Mouse (Mus musculus): Measurements from ENCODE around the gene Slc22a23. TPM values are rescaled to one million over a fixed set of nuclear protein-coding genes. Genes with fewer than 3 reads are reported as not detected.

Slc22a23 gene
- polyA plus RNA-seq, 1 experiment, result 12.7 TPM

GRCm38 (mm10) chr13:34222985-34223384 is 122.0 kb downstream of the Slc22a23 start:
- Histone ChIP-seq H3K27ac (ENCODE audit: control insufficient read depth, insufficient read depth, low read length) (no peak overlapping the region), H3K4me1 (replicated peaks; ENCODE audit: control insufficient read depth, insufficient read depth, low read length) (no peaks in the 10 kb centered on the region), H3K27me3 (ENCODE audit: control insufficient read depth, insufficient read depth, low read length) (no peaks in the 10 kb centered on the region), H3K4me3 (ENCODE audit: control insufficient read depth, insufficient read depth, low read length) (no peak overlapping the region), H3K36me3 (ENCODE audit: control insufficient read depth, insufficient read depth, low read length) (no peaks in the 10 kb centered on the region)
- TF ChIP-seq CTCF (IDR thresholded peaks at IDR 0.05; ENCODE audit: borderline replicate concordance, control insufficient read depth, extremely low read depth, insufficient read depth, low read length, poor library complexity) (no peak), POLR2A (IDR thresholded peaks at IDR 0.05; ENCODE audit: control insufficient read depth, extremely low read depth, insufficient read depth, low read length, poor library complexity) (no peak)
- 81% methylated on average over 7 of the region's 7 CpGs for WGBS
- no peak for DNase-seq

- no peak for DNase-seq
- TF ChIP-seq CTCF (IDR thresholded peaks at IDR 0.05; ENCODE audit: borderline replicate concordance, control insufficient read depth, extremely low read depth, insufficient read depth, low read length, poor library complexity) (no peak), POLR2A (IDR thresholded peaks at IDR 0.05; ENCODE audit: control insufficient read depth, extremely low read depth, insufficient read depth, low read length, poor library complexity) (no peak)
- Histone ChIP-seq H3K4me3 (ENCODE audit: control insufficient read depth, insufficient read depth, low read length) (no peak overlapping the region), H3K27me3 (ENCODE audit: control insufficient read depth, insufficient read depth, low read length) (no peaks in the 10 kb centered on the region), H3K36me3 (ENCODE audit: control insufficient read depth, insufficient read depth, low read length) (no peaks in the 10 kb centered on the region), H3K27ac (ENCODE audit: control insufficient read depth, insufficient read depth, low read length) (no peak overlapping the region), H3K4me1 (replicated peaks; ENCODE audit: control insufficient read depth, insufficient read depth, low read length) (no peaks in the 10 kb centered on the region)
- 92% methylated on average over 3 of the region's 3 CpGs for WGBS
Observed at GRCm38 (mm10) chr13:34219728-34220127, 125.3 kb downstream of the Slc22a23 start.

GRCm38 (mm10) chr13:34218776-34219175 is 126.2 kb downstream of the Slc22a23 start:
- no peaks in the 10 kb centered on the region for H3K36me3 ChIP-seq (ENCODE audit: control insufficient read depth, insufficient read depth, low read length)
- 90% methylated on average over 3 of the region's 3 CpGs for WGBS
- no peaks in the 10 kb centered on the region for H3K27me3 ChIP-seq (ENCODE audit: control insufficient read depth, insufficient read depth, low read length)
- no peak overlapping the region for H3K4me3 ChIP-seq (ENCODE audit: control insufficient read depth, insufficient read depth, low read length)
- TF ChIP-seq CTCF (IDR thresholded peaks at IDR 0.05; ENCODE audit: borderline replicate concordance, control insufficient read depth, extremely low read depth, insufficient read depth, low read length, poor library complexity), result no peak
- TF ChIP-seq POLR2A (IDR thresholded peaks at IDR 0.05; ENCODE audit: control insufficient read depth, extremely low read depth, insufficient read depth, low read length, poor library complexity), result no peak
- no peaks in the 10 kb centered on the region for H3K4me1 ChIP-seq (replicated peaks; ENCODE audit: control insufficient read depth, insufficient read depth, low read length)
- no peak for DNase-seq
- H3K27ac ChIP-seq (ENCODE audit: control insufficient read depth, insufficient read depth, low read length), result no peak overlapping the region

- Histone ChIP-seq H3K4me3 (ENCODE audit: control insufficient read depth, insufficient read depth, low read length) (no peak overlapping the region), H3K27ac (ENCODE audit: control insufficient read depth, insufficient read depth, low read length) (no peak overlapping the region), H3K4me1 (replicated peaks; ENCODE audit: control insufficient read depth, insufficient read depth, low read length) (no peaks in the 10 kb centered on the region), H3K27me3 (ENCODE audit: control insufficient read depth, insufficient read depth, low read length) (no peaks in the 10 kb centered on the region), H3K36me3 (ENCODE audit: control insufficient read depth, insufficient read depth, low read length) (no peaks in the 10 kb centered on the region)
- WGBS, result 92% methylated on average over 3 of the region's 3 CpGs
- TF ChIP-seq CTCF (IDR thresholded peaks at IDR 0.05; ENCODE audit: borderline replicate concordance, control insufficient read depth, extremely low read depth, insufficient read depth, low read length, poor library complexity), result no peak
- no peak for TF ChIP-seq POLR2A (IDR thresholded peaks at IDR 0.05; ENCODE audit: control insufficient read depth, extremely low read depth, insufficient read depth, low read length, poor library complexity)
- no peak for DNase-seq
Observed at GRCm38 (mm10) chr13:34214855-34215254, 130.1 kb downstream of the Slc22a23 start.

GRCm38 (mm10) chr13:34212735-34213212 is 132.2 kb downstream of the Slc22a23 start:
- WGBS, result 91% methylated on average over 10 of the region's 10 CpGs
- no peak overlapping the region for H3K27ac ChIP-seq (ENCODE audit: control insufficient read depth, insufficient read depth, low read length)
- H3K36me3 ChIP-seq (ENCODE audit: control insufficient read depth, insufficient read depth, low read length), result no peaks in the 10 kb centered on the region
- no peaks in the 10 kb centered on the region for H3K27me3 ChIP-seq (ENCODE audit: control insufficient read depth, insufficient read depth, low read length)
- H3K4me1 ChIP-seq (replicated peaks; ENCODE audit: control insufficient read depth, insufficient read depth, low read length), result no peaks in the 10 kb centered on the region
- H3K4me3 ChIP-seq (ENCODE audit: control insufficient read depth, insufficient read depth, low read length), result no peak overlapping the region
- TF ChIP-seq POLR2A (IDR thresholded peaks at IDR 0.05; ENCODE audit: control insufficient read depth, extremely low read depth, insufficient read depth, low read length, poor library complexity) (no peak), CTCF (IDR thresholded peaks at IDR 0.05; ENCODE audit: borderline replicate concordance, control insufficient read depth, extremely low read depth, insufficient read depth, low read length, poor library complexity) (no peak)
- no peak for DNase-seq

GRCm38 (mm10) chr13:34211261-34211775 is 133.7 kb downstream of the Slc22a23 start:
- TF ChIP-seq POLR2A (IDR thresholded peaks at IDR 0.05; ENCODE audit: control insufficient read depth, extremely low read depth, insufficient read depth, low read length, poor library complexity) (no peak), CTCF (IDR thresholded peaks at IDR 0.05; ENCODE audit: borderline replicate concordance, control insufficient read depth, extremely low read depth, insufficient read depth, low read length, poor library complexity) (no peak)
- Histone ChIP-seq H3K4me1 (replicated peaks; ENCODE audit: control insufficient read depth, insufficient read depth, low read length) (no peaks in the 10 kb centered on the region), H3K4me3 (ENCODE audit: control insufficient read depth, insufficient read depth, low read length) (no peak overlapping the region), H3K27me3 (ENCODE audit: control insufficient read depth, insufficient read depth, low read length) (no peaks in the 10 kb centered on the region), H3K36me3 (ENCODE audit: control insufficient read depth, insufficient read depth, low read length) (no peaks in the 10 kb centered on the region), H3K27ac (ENCODE audit: control insufficient read depth, insufficient read depth, low read length) (no peak overlapping the region)
- DNase-seq, result no peak
- 71% methylated on average over 4 of the region's 4 CpGs for WGBS

Data from thymus, adult 2 months (tissue).